Mouse (Mus musculus): ENCODE results near the gene Fstl3. TPM values are rescaled to one million over a fixed set of nuclear protein-coding genes. Genes with fewer than 3 reads are reported as not detected.

The Fstl3 gene
- total RNA-seq, 2 experiments from 2014 or later = 2.8 to 3.4 TPM

DNA sequence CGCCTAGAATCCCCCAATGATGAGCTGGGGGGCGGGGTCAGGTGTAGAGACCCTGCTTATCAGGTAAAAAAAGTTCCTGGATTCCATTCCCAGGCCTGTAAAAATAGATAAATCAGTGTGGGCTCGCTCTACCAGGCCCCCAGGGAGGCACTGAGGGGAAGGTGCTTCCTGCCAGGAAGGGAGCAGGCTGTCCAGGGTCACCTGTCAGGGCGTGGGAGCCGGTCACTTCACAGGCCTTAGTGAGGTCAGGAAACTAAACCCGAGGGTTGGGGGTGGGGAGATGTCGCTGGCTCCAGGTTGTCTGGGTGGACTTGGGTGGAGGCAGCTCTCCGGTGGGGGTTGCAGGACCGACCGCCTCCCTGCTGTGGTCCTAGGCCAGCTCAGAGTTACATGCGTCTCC is 28.6 kb downstream of the Fstl3 start:
- intact Hi-C loops (cut with DNase I) = no loop called here
- peak; percentile 62 to 70 for DNase-seq

DNA sequence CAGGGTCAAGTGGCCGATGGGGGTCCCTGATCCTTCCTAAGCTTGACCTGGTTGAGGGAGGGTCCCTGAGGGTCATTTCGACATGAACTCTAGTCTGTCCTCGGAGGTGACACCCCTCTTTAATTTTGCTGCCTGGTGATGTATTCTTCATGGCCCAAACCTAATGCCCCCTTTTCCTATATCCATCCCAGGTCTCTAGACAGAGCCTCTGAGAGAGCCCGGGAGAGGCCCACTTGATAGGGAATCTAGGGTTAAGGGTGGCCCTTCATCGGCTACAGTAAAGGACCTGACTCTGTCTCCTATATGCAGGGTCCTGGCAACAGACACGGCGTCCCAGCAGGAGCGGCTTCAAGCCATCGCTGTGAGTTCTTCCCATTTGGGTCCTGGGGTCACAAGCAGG is 29.3 kb downstream of the Fstl3 start:
- DNase-seq = no peak
- intact Hi-C loops (cut with DNase I) = no loop called here

DNA sequence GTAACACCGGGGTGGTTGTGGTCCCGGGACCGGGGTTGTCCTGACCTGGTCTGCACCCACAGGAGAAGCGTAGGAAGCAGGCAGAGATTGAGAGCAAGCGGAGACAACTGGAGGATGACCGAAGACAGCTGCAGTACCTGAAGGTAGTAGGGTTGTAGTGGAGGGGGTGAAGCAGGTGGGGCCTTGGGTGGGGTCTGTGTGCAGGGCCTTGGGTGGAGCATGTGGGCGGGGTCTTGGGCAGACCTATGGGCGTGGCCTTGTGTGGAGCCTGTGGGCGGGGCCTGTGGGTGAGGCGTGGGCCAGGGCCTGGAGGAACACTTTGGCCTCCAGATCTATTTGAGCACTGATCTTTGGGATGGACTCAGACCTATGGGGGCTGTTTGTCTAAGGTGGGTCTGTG is 29.9 kb downstream of the Fstl3 start:
- peak; percentile 46 to 63 for DNase-seq

DNA sequence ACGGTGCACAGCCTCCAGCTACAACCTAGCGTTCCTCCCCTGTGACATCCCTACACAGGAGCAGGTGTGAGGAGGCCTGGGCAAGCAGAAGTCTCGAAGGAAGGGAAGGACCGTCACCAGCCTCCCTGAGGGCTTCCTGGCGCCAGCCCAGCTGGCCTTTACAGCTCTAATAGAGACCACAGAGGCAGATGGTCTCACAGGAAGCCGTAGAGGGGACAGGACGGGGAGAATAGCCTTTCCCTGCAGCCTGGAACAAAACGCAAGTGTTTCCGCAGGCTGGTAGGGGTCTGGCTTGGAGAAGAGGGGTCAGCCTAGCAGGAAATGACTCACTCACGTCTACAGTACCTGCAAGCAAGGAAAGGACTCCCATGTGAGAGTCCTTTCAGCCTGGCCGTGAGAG is 30.8 kb downstream of the Fstl3 start:
- intact Hi-C loops (cut with DNase I) = loop anchor here (1.0 kb wide), 1 partner anchor 14 kb away; no protein-coding TSS in a partner anchor

More for the DNA sequence above, 29.9 kb downstream of the Fstl3 start:
- intact Hi-C loops (cut with DNase I) = no loop called here

DNA sequence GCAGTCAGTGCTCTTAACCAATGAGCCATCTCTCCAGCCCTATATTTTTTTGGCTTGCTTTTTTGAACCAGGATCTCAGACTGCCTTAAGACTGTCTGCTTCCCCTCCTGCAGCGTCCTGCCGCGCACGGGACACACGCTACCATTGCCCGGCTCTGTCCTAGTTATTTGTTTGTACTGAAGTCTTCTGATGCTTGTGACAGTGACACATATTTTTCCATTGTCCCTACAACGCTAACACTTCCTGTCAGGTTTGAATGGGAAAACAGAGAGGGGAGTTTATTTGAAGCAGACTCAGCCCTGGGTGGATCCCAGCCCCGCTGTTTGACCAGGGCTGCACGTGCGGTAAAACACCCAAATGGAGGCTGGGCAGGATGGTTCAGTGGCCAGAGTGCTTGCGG is 31.7 kb downstream of the Fstl3 start:
- intact Hi-C loops (cut with DNase I) = loop anchor here (1.0 kb wide), 1 partner anchor 14 kb away; no protein-coding TSS in a partner anchor
- no peak for DNase-seq

More for the DNA sequence above, 30.8 kb downstream of the Fstl3 start:
- DNase-seq = peak; percentile 69 to 74

DNA sequence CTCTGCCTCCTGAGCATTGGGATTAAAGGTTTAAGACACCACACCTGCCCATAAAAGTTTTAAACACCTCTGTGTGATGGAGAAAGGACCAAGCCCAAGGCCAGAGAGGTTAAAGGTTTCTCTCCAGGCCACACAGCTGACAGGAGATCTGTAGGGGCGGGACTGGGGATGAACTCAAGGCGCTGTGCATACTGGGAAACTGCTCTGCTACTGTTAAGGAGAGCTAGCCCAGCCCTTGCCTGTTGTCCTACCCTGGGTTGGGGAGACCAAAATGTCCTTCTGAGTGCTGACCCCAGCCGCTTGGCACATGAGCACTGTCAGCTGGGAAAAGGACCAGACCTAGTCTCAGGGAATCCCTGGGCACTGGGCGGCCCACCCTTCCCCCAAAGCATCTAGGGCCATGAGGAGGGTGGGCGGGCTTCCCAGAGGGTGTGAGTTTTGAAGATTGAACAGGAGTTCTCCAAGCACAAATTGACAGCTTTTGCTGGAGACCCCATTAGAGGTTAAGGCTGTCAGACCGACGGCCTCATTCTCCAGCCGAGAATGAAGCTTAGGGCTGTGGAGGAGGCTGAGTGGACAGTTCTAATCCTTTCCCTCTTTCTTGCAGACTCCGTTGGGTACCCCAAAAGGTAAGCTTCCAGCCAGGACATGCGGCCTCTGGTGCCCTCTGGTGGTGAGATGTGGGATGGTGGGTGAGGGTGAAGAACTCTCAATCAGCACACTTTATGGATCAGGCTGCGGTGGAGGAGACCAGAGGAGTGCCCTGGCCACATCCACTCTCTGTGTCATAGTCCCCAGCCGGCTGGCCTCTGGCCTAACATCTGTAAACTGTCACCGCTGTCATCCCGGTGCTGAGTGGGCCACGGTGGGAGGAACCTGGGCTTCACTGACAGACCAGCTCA is 34.9 kb downstream of the Fstl3 start:
- intact Hi-C loops (cut with DNase I) = loop anchor here (1.0 kb wide), 1 partner anchor 19 kb away; the partner anchor contains the start of gene Palm
- peak; percentile 86 to 91 for DNase-seq

DNA sequence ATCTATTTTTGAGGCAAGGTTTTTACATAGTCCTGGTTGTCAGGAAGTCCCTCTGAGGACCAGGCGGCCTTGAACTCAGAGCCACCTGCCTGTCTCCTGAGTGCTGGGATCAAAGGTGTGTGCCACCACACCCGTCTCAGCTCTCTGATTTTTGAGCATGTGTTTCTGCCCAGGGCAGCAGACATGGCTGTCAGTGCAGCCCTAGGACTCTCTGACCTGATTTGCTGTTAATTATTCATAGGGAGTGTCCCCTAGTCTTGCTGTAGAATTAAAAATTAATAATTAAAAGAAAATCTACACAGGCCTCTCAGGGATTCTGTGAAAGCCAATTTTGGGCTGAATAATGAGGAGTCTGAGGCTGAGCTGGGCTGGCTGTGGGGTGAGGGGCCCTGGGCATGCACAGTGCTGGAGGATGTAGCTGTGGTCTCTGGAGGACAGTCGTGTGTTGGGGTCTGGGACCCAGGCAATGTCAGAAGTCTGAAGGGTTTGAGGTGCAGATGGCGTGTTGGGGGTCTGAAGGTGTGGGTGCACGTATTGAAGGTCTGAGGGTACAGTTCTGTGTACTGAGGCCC is 37.3 kb downstream of the Fstl3 start:
- intact Hi-C loops (cut with DNase I) = no loop called here
- DNase-seq = no peak

DNA sequence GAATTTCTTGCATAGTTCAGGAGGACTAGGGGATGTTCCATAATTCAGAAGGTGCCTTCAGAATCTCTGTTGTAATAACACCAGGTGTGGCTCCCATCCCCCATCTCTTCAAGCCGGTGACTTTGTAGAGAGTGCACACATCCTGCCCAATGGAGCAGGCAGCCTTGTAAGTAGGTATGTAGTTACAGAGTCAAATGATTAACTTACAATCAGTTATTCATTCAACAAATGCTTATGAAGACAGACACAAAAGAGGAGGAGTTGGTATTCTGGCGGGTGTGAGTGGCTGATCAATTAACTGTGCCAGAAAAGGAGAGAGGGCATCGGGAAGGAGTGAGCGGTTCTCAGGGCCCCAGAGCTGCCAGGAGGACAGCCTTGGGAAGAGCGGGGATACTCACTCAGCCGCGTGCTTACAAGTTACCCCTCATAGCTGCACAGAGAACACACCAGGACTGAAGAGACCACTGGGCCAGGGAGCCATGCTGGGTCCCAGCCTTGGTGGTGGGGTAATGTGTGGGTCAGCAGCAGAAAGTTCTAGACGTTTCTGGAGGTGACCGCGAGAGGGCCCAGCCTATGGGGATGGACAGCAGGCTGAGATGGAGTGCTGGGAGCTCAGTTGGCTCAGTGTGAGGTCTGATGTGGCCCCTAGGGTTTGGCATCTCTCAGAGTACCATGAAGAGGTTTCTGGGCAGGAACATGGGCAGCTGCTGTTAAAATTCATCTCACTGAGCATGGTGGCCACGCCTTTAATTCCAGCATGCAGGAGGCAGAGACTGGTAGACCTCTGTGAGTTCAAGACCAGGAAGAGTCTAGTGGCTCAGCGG is 38.8 kb downstream of the Fstl3 start:
- intact Hi-C loops (cut with DNase I) = loop anchor here (5.0 kb wide), 1 partner anchor 34 kb away; no protein-coding TSS in a partner anchor
- DNase-seq = no peak

DNA sequence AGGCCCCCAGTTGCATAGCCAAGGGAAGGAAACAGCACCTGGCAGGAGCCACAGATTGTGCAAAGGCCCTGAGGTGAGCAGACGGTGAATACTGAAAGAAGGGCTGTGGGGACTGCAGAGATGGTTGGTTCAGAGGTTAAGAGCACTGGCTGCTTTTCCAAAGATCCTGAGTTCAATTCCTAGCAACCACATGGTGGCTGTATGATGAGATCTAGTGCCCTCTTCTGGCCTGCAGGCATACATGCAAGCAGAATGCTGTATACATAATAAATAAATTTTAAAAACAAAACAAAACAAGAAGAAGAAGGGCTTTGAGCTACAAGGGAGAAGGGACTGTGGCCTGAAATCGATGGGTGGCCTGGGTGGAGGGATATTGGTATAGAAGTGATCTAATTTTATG is 40.0 kb downstream of the Fstl3 start:
- DNase-seq = no peak
- intact Hi-C loops (cut with DNase I) = loop anchor here (5.0 kb wide), 1 partner anchor 35 kb away; no protein-coding TSS in a partner anchor

DNA sequence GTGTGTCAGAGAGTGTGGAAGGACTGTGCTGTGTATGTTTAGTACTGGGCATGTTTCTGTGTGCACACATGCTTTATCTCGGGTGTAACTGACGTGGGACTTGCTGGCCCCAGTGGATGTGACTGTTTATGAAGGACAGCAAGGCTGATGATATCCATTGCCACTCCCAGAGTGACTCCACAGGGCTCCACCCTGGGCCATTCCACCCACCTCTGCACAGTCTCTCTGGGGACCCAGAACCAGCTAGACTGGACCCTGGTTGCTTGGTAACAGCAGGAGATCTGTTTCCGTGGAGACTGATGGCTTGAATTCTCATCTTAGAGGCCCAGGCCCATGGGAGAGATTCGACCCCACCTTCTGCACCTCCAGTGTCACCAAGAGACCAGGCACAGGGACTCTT is 41.2 kb downstream of the Fstl3 start:
- intact Hi-C loops (cut with DNase I) = loop anchor here (5.0 kb wide), 1 partner anchor 36 kb away; no protein-coding TSS in a partner anchor
- DNase-seq = no peak

DNA sequence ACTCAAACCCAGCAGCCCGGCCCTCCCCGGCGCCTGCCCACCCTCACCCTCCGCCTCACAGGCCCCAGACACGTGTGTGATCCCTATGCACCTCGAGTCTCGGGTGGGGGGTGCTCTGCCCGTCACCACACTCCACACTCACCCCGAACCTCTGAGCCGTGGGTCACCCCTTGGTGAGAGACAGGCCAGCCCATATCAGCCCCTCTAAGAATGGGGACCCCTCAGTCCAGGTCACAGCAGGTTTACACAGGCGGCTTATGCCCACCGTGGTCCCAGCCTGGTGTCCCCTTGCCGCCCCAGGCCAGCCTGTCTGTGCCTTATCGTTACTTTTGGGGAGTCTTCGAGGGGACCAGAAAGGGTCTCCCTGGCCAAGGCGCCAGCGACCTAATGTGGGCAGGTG is 42.5 kb downstream of the Fstl3 start:
- intact Hi-C loops (cut with DNase I) = loop anchor here (5.0 kb wide), 1 partner anchor 37 kb away; no protein-coding TSS in a partner anchor
- DNase-seq = no peak

DNA sequence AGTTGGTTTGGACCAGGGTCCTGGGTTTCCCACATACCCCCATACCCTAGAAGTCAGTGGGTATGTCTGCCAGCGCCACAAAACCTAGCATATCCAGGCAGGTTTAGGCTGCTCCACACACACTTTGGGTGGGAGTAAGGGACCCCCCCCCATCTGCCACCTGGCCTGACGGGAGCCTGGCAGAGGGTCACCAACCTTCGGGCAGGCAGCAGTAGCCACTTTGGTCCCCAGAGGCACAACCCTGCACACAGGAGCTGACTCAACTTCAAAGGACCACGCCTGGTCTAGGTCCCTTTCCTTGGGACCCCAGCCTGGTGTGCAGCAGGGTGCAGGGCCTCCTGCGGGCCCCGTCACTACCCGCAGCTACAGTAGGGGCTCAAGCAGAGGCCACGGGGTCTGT is 43.2 kb downstream of the Fstl3 start:
- intact Hi-C loops (cut with DNase I) = no loop called here
- no peak for DNase-seq

DNA sequence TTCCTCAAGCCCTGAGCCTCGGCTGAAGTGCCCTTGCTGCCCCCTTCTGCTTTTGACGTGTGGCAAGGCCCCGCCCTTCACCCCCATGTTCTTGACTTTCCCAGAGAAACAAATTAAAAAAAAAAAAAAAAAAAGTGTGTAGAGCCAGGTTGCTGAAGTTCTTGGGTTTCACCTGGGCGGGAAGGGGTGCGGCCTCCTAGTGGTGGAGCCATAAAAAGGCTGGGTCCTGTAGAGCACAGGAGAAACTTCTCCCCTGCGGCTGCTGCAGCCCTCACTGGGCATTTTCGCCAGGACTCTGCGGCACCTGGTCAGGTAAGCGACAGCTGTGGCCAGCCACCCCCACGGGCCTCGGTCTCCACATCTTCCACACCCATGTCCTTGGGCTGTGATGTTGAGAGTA is 43.7 kb downstream of the Fstl3 start, which contains the start of gene Misp:
Gene Misp (plus strand): TSS at position 208 of the 400 bp plus-strand sequence.
- intact Hi-C loops (cut with DNase I) = no loop called here
- DNase-seq = no peak

DNA sequence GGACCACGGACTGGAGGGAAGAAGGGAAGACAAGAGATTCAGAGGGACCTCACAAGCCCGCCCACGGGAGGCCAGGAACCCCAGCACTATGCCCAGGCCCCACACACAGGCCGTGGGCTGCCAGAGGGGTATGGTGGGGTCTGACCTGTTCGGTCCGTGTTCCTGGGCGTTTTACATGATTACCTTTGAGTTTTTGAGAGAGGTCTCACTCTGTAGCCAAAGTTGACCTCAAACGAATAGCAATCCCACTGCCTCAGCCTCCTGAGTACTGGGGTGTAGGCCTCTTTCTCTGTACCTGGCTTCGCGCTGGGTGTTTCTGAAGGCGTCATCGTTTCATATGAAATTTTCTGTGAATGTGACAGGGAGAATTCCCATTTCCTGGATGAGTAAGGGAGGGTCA is 44.7 kb downstream of the Fstl3 start:
- no peak for DNase-seq
- intact Hi-C loops (cut with DNase I) = no loop called here

DNA sequence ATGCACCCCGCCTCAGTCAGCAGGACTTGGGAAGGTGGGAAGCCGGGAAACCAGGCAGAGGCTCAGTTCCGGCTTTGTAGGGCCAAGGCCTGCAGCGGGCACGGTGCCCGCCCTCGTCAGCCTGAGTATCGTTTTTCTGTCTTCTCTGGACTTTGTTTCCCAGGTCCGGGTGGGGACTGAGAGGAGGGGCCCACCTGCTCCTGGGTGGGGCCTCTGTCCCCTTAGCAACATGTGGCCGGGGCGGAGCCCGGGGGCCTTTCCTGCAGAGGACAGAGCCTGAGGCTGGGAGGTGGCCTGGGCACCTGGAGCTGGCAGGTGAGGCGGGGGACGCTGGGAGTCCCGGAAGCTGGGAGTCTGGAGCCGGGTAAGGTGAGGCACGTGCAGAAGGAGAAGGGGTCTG is 45.3 kb downstream of the Fstl3 start:
- intact Hi-C loops (cut with DNase I) = no loop called here
- peak in 1 of 2 experiments; percentile 23 for DNase-seq

DNA sequence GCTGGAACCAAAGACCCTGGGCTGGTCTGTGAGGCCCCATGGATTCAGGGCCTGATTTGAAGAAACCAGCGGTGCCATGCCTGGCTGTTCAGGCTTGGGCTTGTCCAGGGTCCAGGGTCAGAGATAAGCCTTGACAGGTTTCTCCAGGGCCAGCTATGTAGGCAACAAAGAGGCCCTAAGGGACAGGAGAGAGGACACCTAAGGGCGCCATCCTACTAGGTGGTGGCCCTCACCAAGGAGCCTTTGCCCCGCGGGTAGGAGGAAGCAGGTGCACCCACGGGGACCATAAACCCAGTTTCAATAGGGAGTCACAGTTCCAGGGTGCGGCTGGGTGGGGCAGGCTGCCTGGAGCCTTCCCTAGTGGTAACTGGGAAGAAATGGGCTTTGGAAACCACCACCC is 45.9 kb downstream of the Fstl3 start:
- DNase-seq = no peak
- intact Hi-C loops (cut with DNase I) = no loop called here

DNA sequence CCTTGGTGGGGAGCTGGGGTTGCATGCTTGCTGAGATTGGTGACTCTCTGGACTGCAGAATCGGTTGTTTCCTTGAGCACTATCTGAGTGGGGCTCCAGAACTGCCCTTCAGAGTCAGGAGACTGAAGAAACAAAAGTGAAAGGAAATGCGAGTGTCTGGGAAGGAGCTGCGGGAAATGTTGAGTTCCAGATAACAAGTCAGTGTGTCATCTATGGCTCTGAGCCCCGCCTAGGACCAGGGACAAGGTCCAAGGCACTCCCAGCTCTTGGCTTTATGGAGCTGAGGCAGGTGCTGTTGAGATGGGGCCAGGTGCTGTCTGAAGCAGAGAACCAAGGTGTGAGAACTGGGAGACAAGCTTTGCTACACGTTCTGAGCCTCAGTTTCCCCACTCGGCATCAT is 47.3 kb downstream of the Fstl3 start:
- DNase-seq = peak in 1 of 2 experiments; percentile 36
- intact Hi-C loops (cut with DNase I) = no loop called here

DNA sequence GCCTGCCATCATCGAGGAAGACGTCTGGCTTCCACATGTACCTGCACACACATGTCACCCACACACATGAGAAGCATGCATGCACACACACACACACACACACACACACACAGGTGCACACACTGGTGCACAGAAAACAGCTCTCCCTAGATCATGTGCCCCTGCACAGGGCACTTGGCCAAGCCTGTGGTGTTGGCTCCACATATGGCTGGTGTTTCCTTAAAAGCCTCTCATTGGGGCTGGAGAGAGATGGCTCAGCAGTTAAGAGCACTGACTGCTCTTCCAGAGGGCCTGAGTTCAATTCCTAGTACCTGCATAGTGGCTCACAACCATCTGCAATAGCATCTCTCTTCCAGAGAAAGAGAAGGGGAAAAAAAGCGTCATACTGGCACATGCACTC is 54.5 kb downstream of the Fstl3 start:
- intact Hi-C loops (cut with DNase I) = no loop called here
- no peak for DNase-seq
